Mouse (Mus musculus) MEL (cell line): Measurements from ENCODE around the gene Ap3b1. TPM values are rescaled to one million over a fixed set of nuclear protein-coding genes. Genes with fewer than 3 reads are reported as not detected.

Source experiments
- DNase-seq: peaks from one replicate; pipeline ENCODE4 v3.0.0; 2011; ENCODE audit warnings: low read depth, low spot score
- H3K27ac ChIP-seq: 2 replicates; pipeline ENCODE4 v1.5.1; 2012; ENCODE audit warnings: low read depth, mild to moderate bottlenecking, control low read depth, low read length, moderate library complexity; ENCODE audit not compliant: control insufficient read depth
- H3K27me3 ChIP-seq, 2 experiments: fragments of 150-350 bp in 1 of 2; sonication (generic) in 1 of 2; 2 replicates each; pipeline ENCODE4 v1.6.1; 2012; ENCODE audit warnings: low read length in 2 of 2, mild to moderate bottlenecking in 2 of 2, improper control_type of control experiment in 1 of 2, moderate library complexity in 1 of 2; ENCODE audit not compliant: insufficient read depth in 2 of 2, control insufficient read depth in 1 of 2
- H3K36me3 ChIP-seq, 2 experiments: 2 replicates each; pipeline ENCODE4 v1.6.1; 2012 to 2014; ENCODE audit warnings: low read length in 2 of 2, improper control_type of control experiment in 1 of 2, inconsistent platforms in 1 of 2, mild to moderate bottlenecking in 1 of 2; ENCODE audit not compliant: insufficient read depth in 2 of 2, control insufficient read depth in 1 of 2
- H3K4me1 ChIP-seq, 2 experiments: fragments of 150-350 bp in 1 of 2; sonication (generic) in 1 of 2; 2 replicates each; pipeline ENCODE4 v1.6.1; 2012; ENCODE audit warnings: low read length in 2 of 2, improper control_type of control experiment in 1 of 2, mild to moderate bottlenecking in 1 of 2; ENCODE audit not compliant: insufficient read depth in 2 of 2, control insufficient read depth in 1 of 2
- H3K4me3 ChIP-seq, 2 experiments: fragments of 150-350 bp in 1 of 2; sonication (generic) in 1 of 2; 2 replicates each; pipeline ENCODE4 v1.5.1; 2012; ENCODE audit warnings: low read depth in 2 of 2, low read length in 2 of 2, mild to moderate bottlenecking in 2 of 2, moderate library complexity in 2 of 2, control low read depth in 1 of 2, improper control_type of control experiment in 1 of 2; ENCODE audit not compliant: control insufficient read depth in 1 of 2, insufficient read depth in 1 of 2
- H3K79me2 ChIP-seq: 2 replicates; pipeline ENCODE4 v1.6.1; 2012; ENCODE audit warnings: mild to moderate bottlenecking, low read length, moderate library complexity; ENCODE audit not compliant: control insufficient read depth, poor library complexity, insufficient read depth
- H3K9ac ChIP-seq: 2 replicates; pipeline ENCODE4 v1.6.1; 2012; ENCODE audit warnings: low read depth, mild to moderate bottlenecking, control low read depth, low read length, moderate library complexity; ENCODE audit not compliant: control insufficient read depth, poor library complexity, severe bottlenecking
- H3K9me3 ChIP-seq: fragments of 150-350 bp; sonication (generic); replicated peaks from 2 replicates; pipeline ENCODE4 v1.6.1; 2012; ENCODE audit warnings: mild to moderate bottlenecking, low read length, improper control_type of control experiment, moderate library complexity; ENCODE audit not compliant: insufficient read depth
- BHLHE40 ChIP-seq: IDR thresholded peaks from 2 replicates; pipeline ENCODE4 v1.6.1; 2012; ENCODE audit warnings: low read depth, mild to moderate bottlenecking, inconsistent platforms, low read length, improper control_type of control experiment, borderline replicate concordance
- CHD1 ChIP-seq: IDR thresholded peaks from 2 replicates; pipeline ENCODE4 v1.6.1; 2012; ENCODE audit warnings: low read depth, mild to moderate bottlenecking, inconsistent platforms, low read length, improper control_type of control experiment
- CHD2 ChIP-seq: IDR thresholded peaks from 2 replicates; pipeline ENCODE4 v1.6.1; 2011; ENCODE audit warnings: low read length, improper control_type of control experiment
- ELF1 ChIP-seq: IDR thresholded peaks from 2 replicates; pipeline ENCODE4 v1.6.1; 2014; ENCODE audit warnings: low read depth, mild to moderate bottlenecking, inconsistent platforms, low read length, improper control_type of control experiment, moderate library complexity
- EP300 ChIP-seq, 2 experiments: IDR thresholded peaks; 2 replicates each; pipeline ENCODE4 v1.6.1; 2011; ENCODE audit warnings: improper control_type of control experiment in 2 of 2, low read length in 2 of 2, low read depth in 1 of 2, mild to moderate bottlenecking in 1 of 2
- GABPA ChIP-seq: IDR thresholded peaks from 2 replicates; pipeline ENCODE4 v1.6.1; 2012; ENCODE audit warnings: low read depth, mild to moderate bottlenecking, inconsistent platforms, low read length, improper control_type of control experiment, moderate library complexity
- GATA1 ChIP-seq: IDR thresholded peaks from 2 replicates; pipeline ENCODE4 v1.6.1; 2011; ENCODE audit warnings: low read depth, low read length, improper control_type of control experiment
- HCFC1 ChIP-seq: IDR thresholded peaks from 2 replicates; pipeline ENCODE4 v1.6.1; 2012; ENCODE audit warnings: low read depth, mild to moderate bottlenecking, inconsistent platforms, low read length, improper control_type of control experiment, moderate library complexity
- JUND ChIP-seq: IDR thresholded peaks from 2 replicates; pipeline ENCODE4 v1.6.1; 2011; ENCODE audit warnings: low read depth, mild to moderate bottlenecking, improper control_type of control experiment, low read length
- KAT2A ChIP-seq: conservative IDR thresholded peaks from 2 replicates; pipeline ENCODE4 v1.6.1; 2012; ENCODE audit warnings: low read depth, low read length, improper control_type of control experiment, inconsistent platforms
- MAFK ChIP-seq: IDR thresholded peaks from 2 replicates; pipeline ENCODE4 v1.6.1; 2011; ENCODE audit warnings: low read depth, mild to moderate bottlenecking, low read length, improper control_type of control experiment, borderline replicate concordance
- MAX ChIP-seq: IDR thresholded peaks from 2 replicates; pipeline ENCODE4 v1.6.1; 2011; ENCODE audit warnings: low read length, improper control_type of control experiment
- MAZ ChIP-seq: IDR thresholded peaks from 2 replicates; pipeline ENCODE4 v1.6.1; 2012; ENCODE audit warnings: low read depth, mild to moderate bottlenecking, inconsistent platforms, low read length, improper control_type of control experiment
- MYB ChIP-seq: IDR thresholded peaks from 2 replicates; pipeline ENCODE4 v1.6.1; 2011; ENCODE audit warnings: mild to moderate bottlenecking, low read depth, low read length, improper control_type of control experiment
- NRF1 ChIP-seq: IDR thresholded peaks from 2 replicates; pipeline ENCODE4 v1.6.1; 2014; ENCODE audit warnings: low read depth, mild to moderate bottlenecking, inconsistent platforms, low read length, improper control_type of control experiment, moderate library complexity; ENCODE audit not compliant: poor library complexity, insufficient read depth, severe bottlenecking
- POLR2A ChIP-seq, 2 experiments: IDR thresholded peaks; 2 replicates each; pipeline ENCODE4 v1.6.1; 2011 to 2012; ENCODE audit warnings: low read length in 2 of 2, mild to moderate bottlenecking in 2 of 2, control low read depth in 1 of 2, improper control_type of control experiment in 1 of 2, low read depth in 1 of 2, moderate library complexity in 1 of 2; ENCODE audit not compliant: control insufficient read depth in 1 of 2, insufficient read depth in 1 of 2, poor library complexity in 1 of 2
- POLR2AphosphoS2 ChIP-seq: IDR thresholded peaks from 2 replicates; pipeline ENCODE4 v1.6.1; 2011; ENCODE audit warnings: low read length, improper control_type of control experiment
- TBP ChIP-seq: IDR thresholded peaks from 2 replicates; pipeline ENCODE4 v1.8.0; 2011; ENCODE audit warnings: low read depth, low read length, improper control_type of control experiment
- UBTF ChIP-seq: IDR thresholded peaks from 2 replicates; pipeline ENCODE4 v1.6.1; 2012; ENCODE audit warnings: low read depth, mild to moderate bottlenecking, inconsistent platforms, low read length, improper control_type of control experiment, moderate library complexity, borderline replicate concordance; ENCODE audit not compliant: insufficient read depth
- USF1 ChIP-seq: IDR thresholded peaks from 2 replicates; pipeline ENCODE4 v1.6.1; 2014; ENCODE audit warnings: low read depth, mild to moderate bottlenecking, inconsistent platforms, low read length, improper control_type of control experiment, moderate library complexity
- USF2 ChIP-seq, 2 experiments: IDR thresholded peaks; 2 replicates each; pipeline ENCODE4 v1.6.1; 2011 to 2012; ENCODE audit warnings: improper control_type of control experiment in 2 of 2, low read length in 2 of 2, borderline replicate concordance in 1 of 2, inconsistent platforms in 1 of 2, low read depth in 1 of 2, mild to moderate bottlenecking in 1 of 2; ENCODE audit not compliant: insufficient read depth in 1 of 2
- ZKSCAN1 ChIP-seq: IDR thresholded peaks from 2 replicates; pipeline ENCODE4 v1.6.1; 2012; ENCODE audit warnings: low read depth, mild to moderate bottlenecking, inconsistent platforms, low read length, improper control_type of control experiment, moderate library complexity
- ZMIZ1 ChIP-seq: IDR thresholded peaks from 2 replicates; pipeline ENCODE4 v1.6.1; 2012; ENCODE audit warnings: low read depth, mild to moderate bottlenecking, inconsistent platforms, low read length, improper control_type of control experiment, moderate library complexity
- ZNF384 ChIP-seq: IDR thresholded peaks from 2 replicates; pipeline ENCODE4 v1.6.1; 2012; ENCODE audit warnings: low read depth, mild to moderate bottlenecking, inconsistent platforms, low read length, improper control_type of control experiment
- polyA plus RNA-seq, 2 experiments: library from polyadenylated mRNA; stranded (reverse) in 1 of 2; unstranded in 1 of 2; fragments of >175 nt in 1 of 2; fragments of >200 nt in 1 of 2; gene quantifications; 2 replicates each; pipeline versions ENCODE4 v1.2.1 to v1.2.4; 2012; ENCODE audit warnings: low replicate concordance in 2 of 2, low read depth in 1 of 2; ENCODE audit not compliant: insufficient read length in 2 of 2, insufficient read depth in 1 of 2, missing spikeins in 1 of 2
- total RNA-seq: library from RNA; depleted of rRNA; stranded (reverse); fragments of 300-350 nt; gene quantifications from 2 replicates; pipeline ENCODE4 v1.2.3, GENCODE M21; 2012

Ap3b1 gene
- total and polyA plus RNA-seq, 3 experiments: 36.7 to 74.5 TPM; not detected in 1

GRCm38 (mm10) chr13:94518176-94518575, 159.4 kb downstream of the Ap3b1 start:
- no peak overlapping the region for H3K27ac ChIP-seq
- no peak for TF ChIP-seq POLR2AphosphoS2
- TF ChIP-seq CHD2: no peak
- no peak for TF ChIP-seq MAX
- TF ChIP-seq USF2 (IDR thresholded peaks at IDR 0.05; ENCODE audit: borderline replicate concordance in 1 of 2, insufficient read depth in 1 of 2, low read depth in 1 of 2, low read length in 2 of 2): no peak
- no peak for TF ChIP-seq USF1
- TF ChIP-seq ELF1: no peak
- TF ChIP-seq UBTF: no peak
- TF ChIP-seq MYB: no peak
- TF ChIP-seq ZMIZ1: no peak
- no peak for TF ChIP-seq POLR2A (IDR thresholded peaks at IDR 0.05; ENCODE audit: control insufficient read depth in 1 of 2, insufficient read depth in 1 of 2, low read depth in 1 of 2, low read length in 2 of 2, poor library complexity in 1 of 2)
- TF ChIP-seq, all 39 proteins: peak for 0
- DNase-seq: no peak
- H3K79me2 ChIP-seq: no peaks in the 10 kb centered on the region
- no peaks in the 10 kb centered on the region for H3K9me3 ChIP-seq
- no peak overlapping the region for H3K9ac ChIP-seq
- no peak overlapping the region for H3K4me3 ChIP-seq
- peaks cover 1 to 23% of the 10 kb centered on the region in 2 experiments; a peak in 2 of 4 replicates for H3K36me3 ChIP-seq
- no peaks in the 10 kb centered on the region for H3K27me3 ChIP-seq
- H3K4me1 ChIP-seq: peaks cover 12 to 20% of the 10 kb centered on the region in 2 experiments

GRCm38 (mm10) chr13:94519276-94519675, 160.5 kb downstream of the Ap3b1 start:
- Histone ChIP-seq H3K79me2 (no peaks in the 10 kb centered on the region), H3K9me3 (no peaks in the 10 kb centered on the region), H3K4me3 (no peak overlapping the region), H3K27me3 (no peaks in the 10 kb centered on the region), H3K4me1 (peaks cover 13 to 14% of the 10 kb centered on the region in 2 experiments), H3K27ac (no peak overlapping the region), H3K9ac (no peak overlapping the region), H3K36me3 (peaks cover 1 to 19% of the 10 kb centered on the region in 2 experiments; a peak in 2 of 4 replicates)
- DNase-seq: no peak
- TF ChIP-seq BHLHE40 (no peak), MAFK (no peak), GATA1 (no peak), ZMIZ1 (no peak), NRF1 (no peak), HCFC1 (no peak)

GRCm38 (mm10) chr13:94523213-94523612, 164.5 kb downstream of the Ap3b1 start:
- peak overlapping the region; percentile 28 to 38; a peak in 3 of 4 replicates for H3K4me3 ChIP-seq
- peak; percentile 80 for DNase-seq
- peak overlapping the region; percentile 58 for H3K9ac ChIP-seq
- peak overlapping the region; percentile 95 for H3K27ac ChIP-seq
- H3K36me3 ChIP-seq: peaks cover 1 to 24% of the 10 kb centered on the region in 2 experiments; a peak in 2 of 4 replicates
- H3K4me1 ChIP-seq: peaks cover 19 to 20% of the 10 kb centered on the region in 2 experiments
- no peaks in the 10 kb centered on the region for H3K79me2 ChIP-seq
- H3K27me3 ChIP-seq: no peaks in the 10 kb centered on the region
- no peaks in the 10 kb centered on the region for H3K9me3 ChIP-seq
- TF ChIP-seq TBP (no peak), ELF1 (no peak), POLR2AphosphoS2 (no peak), NRF1 (no peak), MYB (peak; percentile 86), UBTF (no peak), MAZ (0 out of 2 replicates have a peak, but pooled peaks have one; percentile 75), GABPA (no peak), EP300 (IDR thresholded peaks at IDR 0.05; ENCODE audit: low read depth in 1 of 2, low read length in 2 of 2) (peak; percentile 94 to 96), CHD1 (0 out of 2 replicates have a peak, but pooled peaks have one; percentile 5), KAT2A (no peak; the same call in 1 of the 2 replicates), ZNF384 (no peak), HCFC1 (peak; percentile 16; the same call in 1 of the 2 replicates), MAX (peak; percentile 83), ZKSCAN1 (no peak), JUND (0 out of 2 replicates have a peak, but pooled peaks have one; percentile 37), USF1 (no peak)
